Mouse (Mus musculus) neutrophil, adult 5-6 weeks (primary cell): ENCODE measurements around the gene Srgap2. TPM values are rescaled to one million over a fixed set of nuclear protein-coding genes. Genes with fewer than 3 reads are reported as not detected.
A peak's percentile ranks its signal among the peaks of the same experiment; 100 is the strongest.

Experiments
- ATAC-seq: fragments of 151-379, 151-347 bp; 2 replicates; pipeline ENCODE4 v1.8.0; 2017; ENCODE audit warnings: mild to moderate bottlenecking, moderate TSS enrichment; ENCODE audit not compliant: insufficient number of reproducible peaks, poor library complexity, low FRiP score, severe bottlenecking; ENCODE audit errors: extremely low read depth
- total RNA-seq: library from RNA; stranded (forward); fragments of 200-1000 nt; gene quantifications from 2 replicates; pipeline ENCODE4 v1.2.3, GENCODE M21; 2017

Gene Srgap2
- total RNA-seq, 1 experiment from 2014 or later, result 19.4 TPM

DNA sequence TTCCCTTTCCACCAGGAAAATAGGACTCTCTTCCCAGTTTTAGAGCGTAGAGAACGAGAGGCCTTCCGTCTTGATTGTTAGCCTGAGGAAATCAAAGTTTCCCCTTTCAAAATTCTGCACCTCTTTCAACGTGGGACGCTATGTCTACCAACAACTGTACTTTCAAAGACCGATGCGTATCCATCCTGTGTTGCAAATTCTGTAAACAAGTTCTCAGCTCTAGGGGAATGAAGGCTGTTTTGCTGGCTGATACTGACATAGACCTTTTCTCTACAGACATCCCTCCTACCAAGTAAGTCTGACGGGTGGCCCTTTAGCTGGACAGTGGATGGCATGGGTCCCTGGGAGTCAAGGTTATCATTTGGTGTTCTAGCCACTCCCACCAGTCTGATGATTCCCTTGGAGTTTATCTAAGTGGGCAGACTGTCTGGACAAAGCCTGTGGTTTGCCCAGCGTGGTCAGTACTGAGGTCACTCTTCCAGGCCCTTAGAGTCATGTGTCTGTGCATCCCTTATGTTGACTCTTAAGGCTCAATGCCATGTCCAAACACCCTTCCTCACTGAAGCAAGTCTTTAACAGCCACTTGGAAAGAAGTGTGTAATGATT is 1.5 kb upstream of the Srgap2 start:
- ATAC-seq, result no peak

- ATAC-seq, result no peak
Observed at GRCm38 (mm10) chr1:131528081-131528507, 942 bp upstream of the Srgap2 start.

DNA sequence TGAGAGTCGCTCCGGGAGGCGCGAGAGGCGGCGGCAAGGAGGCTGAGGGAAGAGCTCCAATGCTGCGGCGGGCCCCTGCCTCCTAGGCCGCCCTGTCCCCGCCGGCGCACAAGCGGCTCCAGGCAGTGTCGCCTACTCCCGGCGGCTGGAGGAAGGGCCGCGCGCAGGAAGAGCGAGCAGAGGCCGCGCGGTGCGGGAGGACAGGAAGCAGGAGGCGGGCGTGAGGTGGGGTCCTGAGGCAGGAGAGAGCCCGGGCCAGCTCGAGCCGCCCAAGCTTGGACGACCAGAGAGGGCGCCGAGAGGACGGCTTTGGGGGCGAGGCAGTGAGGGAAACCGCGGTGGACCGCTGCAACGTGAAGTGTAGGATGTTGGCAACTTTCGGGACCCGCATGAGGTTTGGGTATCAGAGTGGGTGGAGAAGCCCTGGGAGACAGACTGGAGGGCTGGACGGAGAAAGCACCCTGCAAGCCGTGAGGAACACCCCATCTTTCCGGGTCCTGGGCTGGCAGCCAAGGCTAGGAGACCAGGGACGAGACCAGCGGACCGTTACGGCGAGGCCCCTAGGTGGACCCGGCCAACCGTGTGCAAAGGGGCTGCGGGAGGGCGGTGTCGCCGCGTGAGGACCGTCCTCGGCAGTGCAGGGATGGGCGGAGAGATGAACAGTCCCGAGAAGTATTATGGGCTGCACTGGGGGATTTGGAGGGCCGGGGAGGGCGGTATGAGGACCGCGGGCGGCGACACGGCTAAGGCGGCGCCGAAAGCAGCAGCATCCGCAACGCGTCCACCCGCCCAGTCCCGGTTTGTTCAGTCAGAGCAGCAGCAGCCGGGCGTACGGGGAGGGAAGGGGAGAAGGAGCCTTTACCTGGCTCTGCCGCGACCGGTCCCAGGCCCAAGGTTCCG is 531 bp downstream of the Srgap2 start:
- peak; percentile 3; the same call in 1 of the 2 replicates for ATAC-seq

GRCm38 (mm10) chr1:131525586-131526271 is 1.4 kb downstream of the Srgap2 start:
- no peak for ATAC-seq

DNA sequence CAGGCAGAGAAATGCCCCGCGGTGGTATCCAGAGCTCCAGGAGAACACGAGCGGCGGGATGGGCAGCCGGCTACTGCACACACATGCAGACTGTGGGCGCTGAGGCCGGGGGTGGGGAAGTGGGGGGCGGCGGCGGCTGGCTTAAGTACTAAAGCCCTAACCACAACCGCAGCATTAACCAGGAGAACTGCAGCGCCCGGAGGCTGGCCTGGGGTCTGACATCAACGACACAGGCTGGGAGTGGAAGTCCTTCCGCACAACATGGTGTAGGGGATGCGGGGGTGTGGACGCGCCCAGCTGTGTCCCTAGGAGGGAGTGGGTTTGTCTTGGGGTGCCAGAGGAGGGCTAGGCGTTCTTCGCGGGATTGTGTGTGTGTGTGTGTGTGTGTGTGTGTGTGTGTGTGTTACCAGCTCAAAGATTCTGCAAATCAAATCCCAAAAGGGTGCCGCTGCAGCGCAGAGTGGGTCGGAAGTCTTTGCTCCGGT is 2.0 kb downstream of the Srgap2 start:
- ATAC-seq, result no peak

- ATAC-seq, result no peak
Observed at GRCm38 (mm10) chr1:131523794-131524193, 3.4 kb downstream of the Srgap2 start.

GRCm38 (mm10) chr1:131516588-131516987 is 10.6 kb downstream of the Srgap2 start:
- ATAC-seq, result no peak

DNA sequence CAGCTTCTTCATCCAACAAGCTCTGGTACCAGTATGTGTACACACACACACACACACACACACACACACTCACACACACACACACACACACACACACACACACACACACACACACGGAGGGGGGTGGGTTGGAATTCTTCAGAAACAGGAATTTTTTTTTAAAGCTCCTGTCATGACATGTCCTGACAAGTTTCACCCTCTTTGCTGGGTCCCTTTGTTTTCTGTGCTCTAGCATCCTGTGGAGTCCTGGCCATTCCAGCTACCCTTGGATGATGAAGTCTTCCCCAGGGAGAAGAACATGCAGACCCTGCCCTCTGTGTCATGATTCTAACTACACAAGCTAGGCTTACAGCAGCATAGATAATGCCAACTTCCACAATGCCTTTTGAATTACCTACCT is 13.0 kb downstream of the Srgap2 start:
- ATAC-seq, result no peak

DNA sequence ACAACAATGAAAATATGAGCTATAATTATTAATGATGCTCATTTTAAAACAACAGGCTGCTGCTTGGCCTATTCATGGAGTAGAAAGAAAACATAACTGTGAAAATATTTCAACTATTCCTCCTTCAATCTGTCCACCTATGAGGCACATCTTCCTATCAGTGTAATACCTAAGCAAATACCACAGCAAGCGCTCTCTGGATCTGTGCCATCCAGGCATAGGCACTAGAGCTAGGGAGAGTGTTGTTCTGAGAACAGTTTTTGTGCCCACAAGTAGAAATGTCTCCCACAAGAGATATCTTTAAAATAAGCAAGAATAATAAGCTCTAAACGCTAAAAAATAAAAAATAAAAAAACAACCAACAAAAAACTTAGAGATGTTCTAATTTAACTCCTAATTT is 14.0 kb downstream of the Srgap2 start:
- ATAC-seq, result no peak

- no peak for ATAC-seq
Observed at GRCm38 (mm10) chr1:131511661-131512500, 15.3 kb downstream of the Srgap2 start.

DNA sequence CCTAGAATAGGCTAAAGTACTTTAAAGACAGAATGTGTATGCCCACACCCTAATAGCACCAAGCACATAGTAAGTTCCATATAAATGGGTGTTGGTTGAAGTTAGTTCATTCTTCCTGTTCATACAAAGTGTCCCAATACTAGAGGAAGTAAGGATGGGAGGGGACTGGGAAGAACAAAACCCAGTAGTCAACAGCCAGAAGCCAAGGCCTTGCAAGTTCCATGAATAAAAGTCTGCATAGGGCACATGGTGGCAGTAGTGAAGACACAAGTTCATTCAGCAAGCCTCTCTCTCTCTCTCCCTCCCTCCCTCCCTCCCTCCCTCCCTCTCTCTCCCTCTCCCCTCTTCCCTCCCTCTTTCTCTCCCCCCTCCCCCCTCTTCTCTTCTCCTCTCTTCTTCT is 16.0 kb downstream of the Srgap2 start:
- ATAC-seq, result no peak

- ATAC-seq, result no peak
Observed at GRCm38 (mm10) chr1:131501681-131502080, 25.5 kb downstream of the Srgap2 start.

DNA sequence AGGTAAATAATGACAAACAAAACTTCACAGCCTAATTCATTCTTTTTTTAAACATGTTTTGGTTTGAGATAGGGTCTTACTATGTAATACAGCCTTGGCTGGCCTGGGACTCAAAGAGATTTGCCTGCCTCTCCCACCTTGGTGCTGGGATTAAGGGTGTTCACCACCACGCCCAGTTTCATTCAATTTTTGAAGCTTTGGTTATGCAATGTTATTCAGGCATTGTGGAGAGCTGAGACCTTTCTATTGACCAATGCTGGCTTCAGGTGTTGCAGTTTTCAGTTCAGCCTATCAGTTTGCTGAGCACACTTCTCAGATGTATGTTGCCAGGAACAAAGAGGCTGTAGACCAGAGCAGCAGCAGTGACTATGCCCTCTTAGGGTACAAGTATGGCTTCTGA is 28.9 kb downstream of the Srgap2 start:
- ATAC-seq, result no peak

- no peak for ATAC-seq
Observed at GRCm38 (mm10) chr1:131493966-131494898, 32.9 kb downstream of the Srgap2 start.

- peak; percentile 71; the same call in 1 of the 2 replicates for ATAC-seq
Observed at GRCm38 (mm10) chr1:131492360-131492759, 34.8 kb downstream of the Srgap2 start.

DNA sequence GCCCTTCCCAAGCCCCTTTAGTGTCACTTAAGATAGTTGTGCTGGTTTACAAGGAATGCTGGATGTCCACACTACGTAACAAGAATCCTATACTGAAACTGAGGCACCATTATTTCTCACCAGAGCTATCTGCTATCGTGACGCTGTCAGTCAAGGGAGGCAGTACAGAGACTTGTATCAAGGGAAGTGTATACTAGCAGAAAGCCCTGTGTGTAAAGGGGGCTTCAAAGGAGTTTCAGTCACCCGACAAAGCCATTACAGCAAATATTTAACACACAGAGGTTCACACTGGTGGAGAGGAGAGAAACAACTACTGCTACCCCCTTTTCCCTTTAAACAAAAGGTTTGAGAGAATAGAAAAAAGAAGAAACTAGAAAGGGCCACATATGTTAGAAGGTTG is 35.6 kb downstream of the Srgap2 start:
- no peak for ATAC-seq

GRCm38 (mm10) chr1:131489312-131489711 is 37.8 kb downstream of the Srgap2 start:
- no peak for ATAC-seq
